Mouse (Mus musculus) layer of hippocampus, adult 2 months (tissue): ENCODE results near the gene Tmc8. TPM values are rescaled to one million over a fixed set of nuclear protein-coding genes. Genes with fewer than 3 reads are reported as not detected.

Experiments used
- DNase-seq, 2 experiments: peaks; one replicate each; pipeline ENCODE4 v3.0.0; 2022; ENCODE audit warnings: low spot score in 2 of 2
- H3K27ac ChIP-seq: fragments of 200-600 bp; 2 replicates; pipeline ENCODE4 v1.8.1; 2022
- H3K4me3 ChIP-seq: fragments of 200-600 bp; 2 replicates; pipeline ENCODE4 v1.8.1; 2022; ENCODE audit warnings: mild to moderate bottlenecking
- CTCF ChIP-seq: fragments of 200-600 bp; conservative IDR thresholded peaks from 2 replicates; pipeline ENCODE4 v1.8.1; 2022; ENCODE audit warnings: antibody characterized with exemption, mild to moderate bottlenecking, moderate library complexity
- total RNA-seq, 2 experiments: library from RNA; stranded (reverse); gene quantifications; 2 replicates each; pipeline ENCODE4 v1.2.3; 2021

The Tmc8 gene
- total RNA-seq, 2 experiments from 2014 or later, result 0.64 to 0.91 TPM

GRCm38 (mm10) chr11:117838572-117838971 lies 56.7 kb downstream of the Tmc8 start:
- no peak for TF ChIP-seq CTCF
- DNase-seq, result no peak
- no peak overlapping the region for H3K27ac ChIP-seq
- H3K4me3 ChIP-seq, result no peak overlapping the region

GRCm38 (mm10) chr11:117839021-117839420 lies 57.1 kb downstream of the Tmc8 start:
- no peak overlapping the region for H3K4me3 ChIP-seq
- TF ChIP-seq CTCF, result no peak
- H3K27ac ChIP-seq, result no peak overlapping the region
- no peak for DNase-seq

GRCm38 (mm10) chr11:117840910-117841309 lies 59.0 kb downstream of the Tmc8 start:
- Histone ChIP-seq H3K27ac (no peak overlapping the region), H3K4me3 (no peak overlapping the region)
- TF ChIP-seq CTCF, result no peak
- no peak for DNase-seq

Other genes with a start within 250 kb of the Tmc8 start
- 10 to 100 TPM; 74.7 to 82.1 TPM for gene Tnrc6c, start 127.8 kb upstream of the Tmc8 start, total RNA-seq
- 1 to 10 TPM; 6.6 to 8.4 TPM for gene Tmc6, start 122 bp downstream of the Tmc8 start, total RNA-seq
- under 1 TPM; 0.34 to 0.46 TPM for gene 6030468B19Rik, start 15.6 kb downstream of the Tmc8 start, total RNA-seq
- 1 to 10 TPM; 1.6 to 1.7 TPM for gene Gm20708, start 27.6 kb downstream of the Tmc8 start, total RNA-seq
- 10 to 100 TPM; 10.2 to 13.4 TPM for gene Syngr2, start 27.6 kb downstream of the Tmc8 start, total RNA-seq
- 1 to 10 TPM; 4.8 to 7.2 TPM for gene Afmid, start 43.8 kb downstream of the Tmc8 start, total RNA-seq
- 1 to 10 TPM; 1.0 to 1.9 TPM for gene Tk1, start 44.0 kb downstream of the Tmc8 start, total RNA-seq
- gene Birc5, start 67.2 kb downstream of the Tmc8 start, total RNA-seq, result 1 to 10 TPM in 1 of 2 experiments, under 1 TPM in 1; 0.86 to 1.5 TPM
- not detected for gene Tmem235, start 78.7 kb downstream of the Tmc8 start, total RNA-seq
- 1 to 10 TPM; 4.7 to 5.3 TPM for gene Tha1, start 91.4 kb downstream of the Tmc8 start, total RNA-seq
- gene Socs3, start 188.0 kb downstream of the Tmc8 start, total RNA-seq, result 1 to 10 TPM in 1 of 2 experiments, under 1 TPM in 1; 0.92 to 1.3 TPM
- 10 to 100 TPM; 76.2 to 81.3 TPM for gene Pgs1, start 204.2 kb downstream of the Tmc8 start, total RNA-seq